Mouse (Mus musculus): ENCODE results near the gene Mest.
A peak's percentile ranks its signal among the peaks of the same experiment; 100 is the strongest.

The Mest gene

GRCm38 (mm10) chr6:30709115-30709514 is 14.2 kb upstream of the Mest start:
- DNase-seq: no peak

DNA sequence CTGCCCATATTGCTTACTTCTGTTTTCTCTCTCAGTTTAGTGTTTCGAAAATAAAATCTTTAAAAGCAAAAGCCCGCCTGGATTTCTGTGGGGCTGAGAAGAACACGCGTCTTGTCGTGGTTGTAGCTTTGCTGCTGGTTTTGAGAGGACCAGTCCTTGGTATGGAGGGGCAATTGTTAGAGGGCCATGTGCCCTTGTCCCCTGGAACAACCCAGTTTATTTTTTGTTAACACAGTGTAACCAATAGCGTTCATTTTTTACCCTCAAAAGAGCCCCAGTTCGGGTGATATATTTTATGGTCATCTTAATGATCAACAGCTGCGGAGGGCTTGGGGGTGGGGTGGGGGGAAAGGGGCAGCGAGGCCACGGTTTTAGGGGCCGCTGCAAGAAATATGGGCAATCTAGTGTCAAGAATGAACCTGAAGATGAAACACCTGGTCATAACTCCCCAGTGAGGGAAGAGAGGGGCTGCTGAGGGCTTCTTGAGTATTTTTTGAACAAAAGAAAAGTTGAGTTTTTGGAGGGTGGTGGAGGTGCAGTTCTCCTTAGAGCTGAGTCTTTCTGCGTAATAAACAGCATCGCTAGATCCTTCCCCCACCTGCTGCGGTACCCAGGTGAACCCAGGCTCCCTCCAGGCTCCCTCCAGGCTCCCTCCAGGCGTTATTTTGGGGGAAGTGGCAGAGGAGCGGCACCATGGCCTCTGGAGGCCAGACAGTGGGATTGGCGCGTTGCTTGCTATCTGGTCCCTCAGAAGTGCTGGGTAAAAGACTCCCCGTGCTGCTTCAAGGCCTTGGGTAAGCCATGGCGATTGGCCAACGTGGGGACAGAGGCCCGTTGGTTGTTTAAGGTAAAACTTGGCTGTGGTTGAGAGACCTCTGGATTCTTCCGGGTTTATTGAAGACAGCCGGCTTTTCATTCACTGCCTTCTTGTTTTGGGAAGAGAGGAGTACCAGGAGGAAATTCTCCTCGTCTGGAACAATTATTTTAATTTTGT is 12.7 kb upstream of the Mest start:
- no peak for DNase-seq

GRCm38 (mm10) chr6:30711365-30711763 is 12.0 kb upstream of the Mest start:
- DNase-seq: no peak

DNA sequence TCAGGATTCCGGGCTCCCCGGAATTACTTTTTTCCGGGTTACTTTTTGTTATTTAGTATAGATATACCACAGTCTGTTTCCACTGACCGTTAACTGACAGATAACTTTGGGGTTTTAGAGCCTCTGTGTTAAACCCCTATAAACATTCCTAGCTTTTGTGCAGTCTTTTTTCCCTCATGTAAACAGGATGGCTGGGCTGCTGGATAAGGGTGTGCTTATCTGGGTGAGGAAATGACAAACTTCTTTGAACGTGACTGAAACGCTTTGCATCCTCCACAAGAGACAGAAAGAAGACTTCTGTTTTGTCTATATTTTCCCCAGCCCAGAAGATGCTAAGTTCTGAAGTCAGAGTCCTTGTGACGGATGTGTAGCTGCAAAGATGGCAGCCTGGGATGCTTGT is 10.9 kb upstream of the Mest start:
- DNase-seq: no peak

DNA sequence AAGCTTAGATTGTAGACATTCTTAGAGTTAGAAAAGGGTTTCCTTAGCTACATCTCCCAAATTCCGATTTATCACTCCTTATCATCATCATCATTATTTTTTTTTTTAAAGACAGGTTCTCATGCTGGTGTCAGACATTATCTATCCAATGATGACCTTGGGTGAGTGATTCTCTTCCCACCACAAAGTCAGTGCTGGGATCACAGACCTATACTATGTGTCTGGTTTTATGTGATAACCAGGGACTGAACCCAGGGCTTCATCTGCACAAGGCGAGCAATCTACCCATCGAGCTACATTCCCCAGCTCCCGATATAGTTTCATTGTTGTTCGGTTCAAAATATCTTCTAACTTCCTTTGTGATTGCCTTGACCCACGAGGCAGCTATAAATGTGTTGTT is 9.9 kb upstream of the Mest start:
- DNase-seq: no peak

DNA sequence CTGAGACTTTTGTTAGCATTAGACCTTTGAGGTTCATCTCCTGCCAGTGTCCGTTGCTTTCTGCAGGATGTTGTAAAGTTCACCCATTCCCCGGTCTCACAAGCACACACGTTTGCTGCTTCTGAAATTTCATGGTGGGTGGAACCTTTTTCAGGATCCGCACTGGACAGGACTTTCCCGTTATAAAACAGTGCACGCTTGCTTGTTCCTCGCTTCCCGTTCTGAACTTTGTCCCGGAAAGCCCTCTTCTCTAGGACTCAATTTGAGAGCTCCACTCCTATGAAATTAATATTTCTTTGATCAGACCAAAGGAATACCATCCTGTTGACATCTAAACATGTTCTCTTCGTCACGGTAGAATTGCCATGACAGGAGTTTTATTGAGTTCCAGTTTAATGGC is 9.5 kb upstream of the Mest start:
- no peak for DNase-seq

DNA sequence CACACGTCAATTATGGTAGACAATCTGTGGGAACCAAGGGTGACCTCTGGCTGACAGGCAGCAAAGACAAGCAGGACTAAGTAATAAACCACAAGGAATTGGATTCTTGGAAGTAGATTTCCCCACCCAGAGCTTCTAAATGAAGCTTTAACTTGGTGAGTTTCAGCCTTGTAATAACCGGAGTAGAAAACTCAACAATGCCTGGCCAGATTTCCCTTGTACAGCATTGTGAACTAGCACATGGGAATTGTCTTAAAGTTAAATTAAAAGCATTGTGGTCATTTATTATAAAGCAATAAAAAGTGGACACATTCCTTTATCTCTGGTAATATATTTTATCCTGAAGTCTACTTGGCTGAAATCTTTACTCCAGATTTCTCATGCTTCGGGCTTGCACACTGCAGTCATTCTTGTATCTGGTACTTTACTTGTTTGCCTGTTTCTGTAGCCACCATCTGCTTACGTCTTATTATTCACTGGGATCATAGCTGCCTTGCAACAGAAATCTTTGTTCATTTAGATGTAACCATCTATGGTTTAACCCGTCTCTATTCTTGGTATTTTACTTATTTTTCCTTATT is 8.4 kb upstream of the Mest start:
- no peak for DNase-seq

GRCm38 (mm10) chr6:30716796-30717195 is 6.6 kb upstream of the Mest start:
- DNase-seq: peak in 1 of 2 experiments; percentile 42

GRCm38 (mm10) chr6:30722385-30723164 is 772 bp upstream of the Mest start:
- no peak for DNase-seq

- DNase-seq: no peak
These were observed 7.1 kb downstream of the Mest start for GRCm38 (mm10) chr6:30730301-30730971.

- DNase-seq: no peak
These were observed 9.3 kb downstream of the Mest start for GRCm38 (mm10) chr6:30732571-30733130.

GRCm38 (mm10) chr6:30734465-30734864 is 11.1 kb downstream of the Mest start:
- DNase-seq: no peak

GRCm38 (mm10) chr6:30734988-30735727 is 11.8 kb downstream of the Mest start:
- no peak for DNase-seq

- no peak for DNase-seq
These were observed 12.5 kb downstream of the Mest start for GRCm38 (mm10) chr6:30735728-30736371.

DNA sequence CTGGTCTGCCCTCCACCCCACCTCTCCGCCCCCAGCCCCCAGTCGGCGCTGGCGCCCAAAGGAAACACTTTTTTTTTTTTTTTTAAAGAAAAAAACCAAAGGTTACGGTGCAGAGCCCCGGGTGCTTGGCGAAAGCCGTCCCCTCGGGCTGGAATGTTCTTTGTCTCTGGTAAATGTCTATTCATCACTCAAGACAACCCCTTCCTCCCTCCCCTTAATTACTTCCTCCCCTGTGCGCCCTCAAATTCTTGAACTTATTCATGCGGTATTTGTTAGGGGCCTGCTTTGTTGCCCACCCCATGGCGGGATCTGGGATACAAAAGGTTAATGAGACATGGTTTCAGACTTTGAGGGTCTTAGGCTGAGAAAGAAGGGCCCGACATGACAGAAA is 13.0 kb downstream of the Mest start:
- DNase-seq: no peak

- peak; percentile 86 to 90 for DNase-seq
These were observed 13.7 kb downstream of the Mest start for GRCm38 (mm10) chr6:30736864-30737547.

DNA sequence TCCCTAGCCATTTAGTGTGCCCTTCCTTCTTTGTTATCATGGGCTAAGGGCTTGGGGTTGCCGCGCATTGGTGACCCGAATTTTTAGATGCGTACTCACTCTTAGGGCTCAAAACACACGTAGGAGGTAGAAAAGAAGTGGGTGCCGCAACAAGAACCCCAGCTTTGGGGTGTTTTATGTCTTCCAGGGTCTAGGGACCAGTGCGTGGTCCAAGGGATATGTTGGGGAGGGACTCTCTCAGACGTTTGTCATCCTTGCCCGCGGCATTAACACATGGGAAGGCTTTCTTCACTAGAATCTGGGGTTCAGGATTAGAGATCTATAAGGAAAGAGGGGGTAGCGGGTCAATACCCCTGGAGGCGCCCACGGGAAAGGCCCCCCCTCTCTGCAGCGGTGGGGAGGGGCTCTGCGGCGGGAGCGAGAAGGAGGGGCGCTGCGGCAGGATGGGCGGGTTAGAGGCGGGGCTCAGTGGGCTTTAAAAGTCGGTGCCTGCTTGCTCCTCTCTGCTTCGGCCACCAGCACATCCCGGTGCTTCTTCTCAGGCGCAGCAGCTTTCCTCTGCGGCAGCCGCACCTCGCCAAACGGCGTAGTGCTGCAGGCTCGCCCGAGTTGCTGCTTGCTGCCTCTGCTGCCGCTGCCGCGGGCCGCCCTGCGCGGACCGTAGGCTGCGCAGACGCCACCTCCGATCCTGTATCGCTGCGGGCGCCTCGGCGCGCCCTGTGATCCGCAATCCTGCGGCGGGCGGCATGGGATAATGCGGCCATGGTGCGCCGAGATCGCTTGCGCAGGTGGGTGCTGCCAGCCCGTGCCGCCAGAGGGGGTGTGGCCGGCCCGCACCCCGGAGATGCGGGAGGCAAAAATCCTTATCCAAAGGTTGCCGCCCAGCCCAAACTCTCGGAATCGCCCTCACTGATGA is 14.5 kb downstream of the Mest start:
- peak; percentile 89 to 92 for DNase-seq

- peak; percentile 51 to 56 for DNase-seq
These were observed 15.2 kb downstream of the Mest start for GRCm38 (mm10) chr6:30738464-30739006.

DNA sequence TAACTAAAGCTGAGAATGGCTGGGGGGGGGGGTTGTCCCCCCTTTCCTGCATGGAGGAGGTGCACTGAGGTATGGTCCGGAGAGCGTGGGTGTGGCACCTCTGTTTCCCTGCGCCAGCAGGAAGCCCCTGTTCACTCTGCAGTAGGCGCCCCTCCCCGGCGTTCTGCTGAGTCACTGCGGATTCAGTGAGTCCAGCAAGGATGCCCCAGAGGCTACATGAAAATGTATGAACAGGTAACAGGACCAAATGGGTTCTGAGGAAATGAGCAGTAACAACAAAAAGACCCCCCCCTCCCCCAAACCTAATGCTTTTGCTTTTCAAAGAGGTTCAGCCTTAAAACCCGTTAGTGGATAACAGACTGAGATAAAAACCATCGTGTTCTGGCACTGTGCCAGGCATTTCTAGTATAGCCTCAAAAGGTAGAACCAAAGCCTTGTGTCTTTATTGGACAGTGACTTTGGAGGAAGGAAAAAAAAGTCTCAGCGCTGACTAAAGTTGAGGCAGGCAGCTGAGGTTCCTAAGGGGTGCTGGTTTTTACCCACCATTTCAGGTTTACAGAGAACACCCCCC is 15.9 kb downstream of the Mest start:
- peak; percentile 58 to 63 for DNase-seq

Data from cerebellum, postnatal 10 days (tissue).